Mouse (Mus musculus) MEL (cell line): ENCODE measurements around the gene Gm21969. TPM values are rescaled to one million over a fixed set of nuclear protein-coding genes. Genes with fewer than 3 reads are reported as not detected.

Source experiments
- DNase-seq: peaks from one replicate; pipeline ENCODE4 v3.0.0; 2011; ENCODE audit warnings: low read depth, low spot score
- H3K27ac ChIP-seq: 2 replicates; pipeline ENCODE4 v1.5.1; 2012; ENCODE audit warnings: low read depth, mild to moderate bottlenecking, control low read depth, low read length, moderate library complexity; ENCODE audit not compliant: control insufficient read depth
- H3K27me3 ChIP-seq, 2 experiments: fragments of 150-350 bp in 1 of 2; sonication (generic) in 1 of 2; 2 replicates each; pipeline ENCODE4 v1.6.1; 2012; ENCODE audit warnings: low read length in 2 of 2, mild to moderate bottlenecking in 2 of 2, improper control_type of control experiment in 1 of 2, moderate library complexity in 1 of 2; ENCODE audit not compliant: insufficient read depth in 2 of 2, control insufficient read depth in 1 of 2
- H3K36me3 ChIP-seq, 2 experiments: 2 replicates each; pipeline ENCODE4 v1.6.1; 2012 to 2014; ENCODE audit warnings: low read length in 2 of 2, improper control_type of control experiment in 1 of 2, inconsistent platforms in 1 of 2, mild to moderate bottlenecking in 1 of 2; ENCODE audit not compliant: insufficient read depth in 2 of 2, control insufficient read depth in 1 of 2
- H3K4me1 ChIP-seq, 2 experiments: fragments of 150-350 bp in 1 of 2; sonication (generic) in 1 of 2; 2 replicates each; pipeline ENCODE4 v1.6.1; 2012; ENCODE audit warnings: low read length in 2 of 2, improper control_type of control experiment in 1 of 2, mild to moderate bottlenecking in 1 of 2; ENCODE audit not compliant: insufficient read depth in 2 of 2, control insufficient read depth in 1 of 2
- H3K4me3 ChIP-seq, 2 experiments: fragments of 150-350 bp in 1 of 2; sonication (generic) in 1 of 2; 2 replicates each; pipeline ENCODE4 v1.5.1; 2012; ENCODE audit warnings: low read depth in 2 of 2, low read length in 2 of 2, mild to moderate bottlenecking in 2 of 2, moderate library complexity in 2 of 2, control low read depth in 1 of 2, improper control_type of control experiment in 1 of 2; ENCODE audit not compliant: control insufficient read depth in 1 of 2, insufficient read depth in 1 of 2
- H3K79me2 ChIP-seq: 2 replicates; pipeline ENCODE4 v1.6.1; 2012; ENCODE audit warnings: mild to moderate bottlenecking, low read length, moderate library complexity; ENCODE audit not compliant: control insufficient read depth, poor library complexity, insufficient read depth
- H3K9ac ChIP-seq: 2 replicates; pipeline ENCODE4 v1.6.1; 2012; ENCODE audit warnings: low read depth, mild to moderate bottlenecking, control low read depth, low read length, moderate library complexity; ENCODE audit not compliant: control insufficient read depth, poor library complexity, severe bottlenecking
- H3K9me3 ChIP-seq: fragments of 150-350 bp; sonication (generic); replicated peaks from 2 replicates; pipeline ENCODE4 v1.6.1; 2012; ENCODE audit warnings: mild to moderate bottlenecking, low read length, improper control_type of control experiment, moderate library complexity; ENCODE audit not compliant: insufficient read depth
- CHD1 ChIP-seq: IDR thresholded peaks from 2 replicates; pipeline ENCODE4 v1.6.1; 2012; ENCODE audit warnings: low read depth, mild to moderate bottlenecking, inconsistent platforms, low read length, improper control_type of control experiment
- ELF1 ChIP-seq: IDR thresholded peaks from 2 replicates; pipeline ENCODE4 v1.6.1; 2014; ENCODE audit warnings: low read depth, mild to moderate bottlenecking, inconsistent platforms, low read length, improper control_type of control experiment, moderate library complexity
- EP300 ChIP-seq, 2 experiments: IDR thresholded peaks; 2 replicates each; pipeline ENCODE4 v1.6.1; 2011; ENCODE audit warnings: improper control_type of control experiment in 2 of 2, low read length in 2 of 2, low read depth in 1 of 2, mild to moderate bottlenecking in 1 of 2
- ETS1 ChIP-seq: IDR thresholded peaks from 2 replicates; pipeline ENCODE4 v1.6.1; 2012; ENCODE audit warnings: low read depth, mild to moderate bottlenecking, inconsistent platforms, low read length, improper control_type of control experiment, moderate library complexity
- GATA1 ChIP-seq: IDR thresholded peaks from 2 replicates; pipeline ENCODE4 v1.6.1; 2011; ENCODE audit warnings: low read depth, low read length, improper control_type of control experiment
- JUND ChIP-seq: IDR thresholded peaks from 2 replicates; pipeline ENCODE4 v1.6.1; 2011; ENCODE audit warnings: low read depth, mild to moderate bottlenecking, improper control_type of control experiment, low read length
- MAZ ChIP-seq: IDR thresholded peaks from 2 replicates; pipeline ENCODE4 v1.6.1; 2012; ENCODE audit warnings: low read depth, mild to moderate bottlenecking, inconsistent platforms, low read length, improper control_type of control experiment
- MEF2A ChIP-seq: IDR thresholded peaks from 2 replicates; pipeline ENCODE4 v1.6.1; 2014; ENCODE audit warnings: low read depth, mild to moderate bottlenecking, inconsistent platforms, low read length, improper control_type of control experiment; ENCODE audit not compliant: poor library complexity, insufficient replicate concordance, severe bottlenecking; ENCODE audit errors: extremely low read depth
- NELFE ChIP-seq: IDR thresholded peaks from 2 replicates; pipeline ENCODE4 v1.6.1; 2011; ENCODE audit warnings: low read depth, low read length, improper control_type of control experiment
- POLR2AphosphoS2 ChIP-seq: IDR thresholded peaks from 2 replicates; pipeline ENCODE4 v1.6.1; 2011; ENCODE audit warnings: low read length, improper control_type of control experiment
- POLR2AphosphoS5 ChIP-seq: IDR thresholded peaks from 2 replicates; pipeline ENCODE4 v1.6.1; 2012; ENCODE audit warnings: low read depth, borderline replicate concordance, mild to moderate bottlenecking, inconsistent platforms, low read length, moderate library complexity, mixed read lengths
- RAD21 ChIP-seq: IDR thresholded peaks from 2 replicates; pipeline ENCODE4 v1.6.1; 2011; ENCODE audit warnings: mild to moderate bottlenecking, low read depth, low read length, improper control_type of control experiment
- SMC3 ChIP-seq: IDR thresholded peaks from 2 replicates; pipeline ENCODE4 v1.6.1; 2011; ENCODE audit warnings: low read depth, low read length, improper control_type of control experiment
- TAL1 ChIP-seq: IDR thresholded peaks from 2 replicates; pipeline ENCODE4 v1.6.1; 2012; ENCODE audit warnings: mild to moderate bottlenecking, inconsistent platforms, low read length, moderate library complexity, mixed read lengths
- TCF12 ChIP-seq: IDR thresholded peaks from 2 replicates; pipeline ENCODE4 v1.6.1; 2014; ENCODE audit warnings: low read depth, mild to moderate bottlenecking, inconsistent platforms, low read length, improper control_type of control experiment, moderate library complexity
- UBTF ChIP-seq: IDR thresholded peaks from 2 replicates; pipeline ENCODE4 v1.6.1; 2012; ENCODE audit warnings: low read depth, mild to moderate bottlenecking, inconsistent platforms, low read length, improper control_type of control experiment, moderate library complexity, borderline replicate concordance; ENCODE audit not compliant: insufficient read depth
- ZC3H11A ChIP-seq: IDR thresholded peaks from 2 replicates; pipeline ENCODE4 v1.6.1; 2012; ENCODE audit warnings: low read depth, mild to moderate bottlenecking, inconsistent platforms, low read length, improper control_type of control experiment
- ZKSCAN1 ChIP-seq: IDR thresholded peaks from 2 replicates; pipeline ENCODE4 v1.6.1; 2012; ENCODE audit warnings: low read depth, mild to moderate bottlenecking, inconsistent platforms, low read length, improper control_type of control experiment, moderate library complexity
- ZMIZ1 ChIP-seq: IDR thresholded peaks from 2 replicates; pipeline ENCODE4 v1.6.1; 2012; ENCODE audit warnings: low read depth, mild to moderate bottlenecking, inconsistent platforms, low read length, improper control_type of control experiment, moderate library complexity
- ZNF384 ChIP-seq: IDR thresholded peaks from 2 replicates; pipeline ENCODE4 v1.6.1; 2012; ENCODE audit warnings: low read depth, mild to moderate bottlenecking, inconsistent platforms, low read length, improper control_type of control experiment
- polyA plus RNA-seq, 2 experiments: library from polyadenylated mRNA; stranded (reverse) in 1 of 2; unstranded in 1 of 2; fragments of >175 nt in 1 of 2; fragments of >200 nt in 1 of 2; gene quantifications; 2 replicates each; pipeline versions ENCODE4 v1.2.1 to v1.2.4; 2012; ENCODE audit warnings: low replicate concordance in 2 of 2, low read depth in 1 of 2; ENCODE audit not compliant: insufficient read length in 2 of 2, insufficient read depth in 1 of 2, missing spikeins in 1 of 2
- total RNA-seq: library from RNA; depleted of rRNA; stranded (reverse); fragments of 300-350 nt; gene quantifications from 2 replicates; pipeline ENCODE4 v1.2.3, GENCODE M21; 2012; rRNA removed

Gene Gm21969
- total and polyA plus RNA-seq, 3 experiments = 0.03 TPM; not detected in 2

- H3K4me3 ChIP-seq = no peak overlapping the region
- TF ChIP-seq TCF12 = no peak
- no peak for TF ChIP-seq ZNF384
- TF ChIP-seq JUND = no peak
- TF ChIP-seq ETS1 = no peak
- TF ChIP-seq POLR2AphosphoS5 = no peak
- TF ChIP-seq MEF2A = no peak
- TF ChIP-seq RAD21 = no peak
- TF ChIP-seq GATA1 = no peak
- no peak for TF ChIP-seq ELF1
- TF ChIP-seq MAZ = no peak
- no peak for TF ChIP-seq ZKSCAN1
- TF ChIP-seq POLR2AphosphoS2 = no peak
- TF ChIP-seq CHD1 = no peak
- no peak for TF ChIP-seq EP300 (IDR thresholded peaks at IDR 0.05; ENCODE audit: low read depth in 1 of 2, low read length in 2 of 2)
- no peak for TF ChIP-seq ZMIZ1
- no peaks in the 10 kb centered on the region for H3K79me2 ChIP-seq
- no peaks in the 10 kb centered on the region for H3K9me3 ChIP-seq
- H3K4me1 ChIP-seq = no peaks in the 10 kb centered on the region
- H3K9ac ChIP-seq = no peak overlapping the region
- H3K27me3 ChIP-seq = no peaks in the 10 kb centered on the region; a peak in 1 of 4 replicates
- no peak overlapping the region for H3K27ac ChIP-seq
- H3K36me3 ChIP-seq = no peaks in the 10 kb centered on the region
- DNase-seq = no peak
Observed at GRCm38 (mm10) chr4:139705986-139706385, 103.0 kb downstream of the Gm21969 start.

GRCm38 (mm10) chr4:139710467-139711334, 107.7 kb downstream of the Gm21969 start:
- Histone ChIP-seq H3K9ac (no peak overlapping the region), H3K9me3 (no peaks in the 10 kb centered on the region)
- TF ChIP-seq POLR2AphosphoS5 (no peak), SMC3 (no peak), UBTF (no peak), MAZ (no peak), TAL1 (no peak), ZC3H11A (no peak), NELFE (no peak)
- TF ChIP-seq, all 39 proteins: peak for 0
- Histone ChIP-seq H3K27ac (no peak overlapping the region), H3K36me3 (no peaks in the 10 kb centered on the region), H3K4me1 (no peaks in the 10 kb centered on the region), H3K79me2 (no peaks in the 10 kb centered on the region), H3K27me3 (no peaks in the 10 kb centered on the region; a peak in 1 of 4 replicates), H3K4me3 (no peak overlapping the region)
- DNase-seq = no peak

Other genes with a start within 250 kb of the Gm21969 start
- gene Iffo2, start 72.6 kb upstream of the Gm21969 start, total RNA-seq = 0.95 and 1.3 TPM in 2 replicates
- gene Iffo2, start 72.6 kb upstream of the Gm21969 start, polyA plus RNA-seq = 1 to 10 TPM in 1 of 2 experiments, not detected in 1; 2.7 TPM
- gene Aldh4a1, start 19.7 kb downstream of the Gm21969 start, total RNA-seq = 11.0 and 11.7 TPM in 2 replicates
- 10 to 100 TPM in 1 of 2 experiments, not detected in 1; 12.3 TPM for gene Aldh4a1, start 19.7 kb downstream of the Gm21969 start, polyA plus RNA-seq
- gene Tas1r2, start 50.4 kb downstream of the Gm21969 start, total RNA-seq = not detected in 2 replicates
- gene Tas1r2, start 50.4 kb downstream of the Gm21969 start, polyA plus RNA-seq = not detected
- not detected in 2 replicates for gene Pax7, start 230.3 kb downstream of the Gm21969 start, total RNA-seq
- not detected for gene Pax7, start 230.3 kb downstream of the Gm21969 start, polyA plus RNA-seq